Mouse (Mus musculus) ovary, postnatal 14 days (tissue): Measurements from ENCODE around the gene Dnajc22.

Source experiments
- DNase-seq: peaks from one replicate; pipeline ENCODE4 v3.0.0; 2022; ENCODE audit warnings: low spot score

Dnajc22 gene

GRCm38 (mm10) chr15:99115065-99115423, 22.1 kb downstream of the Dnajc22 start:
- no peak for DNase-seq

GRCm38 (mm10) chr15:99116539-99116938, 23.6 kb downstream of the Dnajc22 start:
- no peak for DNase-seq

DNA sequence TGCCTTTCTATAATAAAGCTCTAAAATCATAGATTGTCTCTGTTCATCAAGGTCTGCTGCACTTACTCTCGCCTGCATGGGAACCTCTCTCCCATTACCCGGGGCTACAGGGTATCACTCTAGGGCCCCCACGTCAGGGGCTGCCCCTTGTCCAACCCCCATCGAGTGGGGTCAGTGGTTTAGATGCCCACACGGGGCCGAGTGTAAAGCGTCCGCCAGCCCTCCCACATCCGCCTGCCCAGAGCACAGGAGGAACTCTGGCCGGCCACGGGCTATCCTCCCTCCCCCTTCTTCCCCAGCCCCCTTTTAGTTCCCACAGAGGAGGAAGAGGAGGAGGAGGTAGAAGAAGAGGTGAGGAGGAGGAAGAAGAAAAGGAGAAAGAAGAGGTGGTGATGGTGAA, 27.8 kb downstream of the Dnajc22 start:
- DNase-seq: no peak

DNA sequence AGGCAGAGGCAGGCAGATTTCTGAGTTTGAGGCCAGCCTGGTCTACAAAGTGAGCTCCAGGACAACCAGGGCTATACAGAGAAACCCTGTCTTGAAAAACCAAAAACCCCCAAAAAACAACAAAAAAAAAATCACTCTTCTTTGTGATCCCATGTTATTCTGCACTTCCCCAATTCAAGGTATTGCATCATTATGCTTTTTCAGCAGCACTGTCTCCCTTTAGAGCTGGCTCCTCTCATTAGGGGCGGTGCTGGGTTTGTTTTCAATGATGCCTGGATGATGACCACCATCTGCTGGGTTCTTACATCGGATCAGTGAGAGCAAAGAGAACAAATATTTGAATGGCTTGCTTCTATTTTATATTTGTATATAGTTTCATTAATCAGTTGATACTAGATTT, 29.7 kb downstream of the Dnajc22 start:
- no peak for DNase-seq

DNA sequence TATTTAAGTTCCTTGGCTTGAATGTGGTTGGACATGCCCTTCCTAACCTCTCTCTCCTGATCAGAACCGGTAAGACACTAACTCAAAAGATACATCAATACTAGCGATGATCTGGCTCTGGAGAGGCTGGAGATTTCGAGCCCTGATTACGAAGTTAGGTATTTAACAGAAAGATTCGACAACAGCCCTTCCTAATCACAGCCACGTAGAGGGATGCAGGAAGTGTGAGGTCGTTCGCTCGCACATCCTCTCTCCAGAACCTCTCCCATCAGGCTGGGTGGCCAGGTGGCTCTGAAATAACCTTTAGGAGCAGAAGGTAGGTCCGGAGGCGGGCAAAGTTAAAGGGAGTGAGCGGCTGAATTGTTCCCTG, 32.7 kb downstream of the Dnajc22 start, which contains the start of gene Spats2:
Gene Spats2, plus strand, starts transcription at position 206 of the 370 bp plus-strand sequence.
- DNase-seq: no peak

DNA sequence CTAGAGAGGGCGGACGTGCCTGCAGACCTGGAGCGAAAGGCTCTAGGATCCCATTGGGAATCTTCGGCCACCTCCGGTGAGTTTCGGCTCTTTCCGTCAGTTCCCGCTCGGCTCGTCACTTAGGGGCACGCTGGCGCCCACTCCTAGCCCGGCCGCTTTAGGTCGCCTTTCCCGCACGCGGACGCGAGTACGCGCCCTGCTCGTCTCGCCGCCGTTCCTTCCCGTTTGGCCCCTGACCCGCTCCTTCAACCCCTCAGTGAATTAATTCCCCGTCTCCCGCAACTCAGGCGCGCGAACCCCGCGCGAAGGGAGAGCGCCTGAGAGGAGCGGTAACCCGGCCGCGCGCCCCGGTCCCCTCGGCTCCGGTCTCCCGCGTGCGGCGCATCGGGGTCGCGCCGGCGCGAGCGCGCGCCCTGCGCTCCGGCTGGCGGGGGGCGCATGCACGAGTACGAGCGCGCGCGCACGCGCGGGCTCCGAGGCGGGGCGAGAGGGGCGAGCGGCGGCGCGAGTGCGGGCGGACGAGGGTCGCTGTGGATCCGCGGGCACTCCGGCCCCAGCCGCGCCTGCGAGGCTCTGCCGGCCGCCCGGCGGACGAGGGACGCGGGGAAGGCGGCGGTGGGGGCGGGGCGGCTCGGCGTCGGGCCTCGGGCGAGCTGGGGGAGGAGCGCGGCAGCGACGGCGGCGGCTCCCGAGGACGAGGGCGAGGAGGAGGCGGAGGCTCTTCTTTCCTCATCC, 33.3 kb downstream of the Dnajc22 start:
- DNase-seq: peak; percentile 87

DNA sequence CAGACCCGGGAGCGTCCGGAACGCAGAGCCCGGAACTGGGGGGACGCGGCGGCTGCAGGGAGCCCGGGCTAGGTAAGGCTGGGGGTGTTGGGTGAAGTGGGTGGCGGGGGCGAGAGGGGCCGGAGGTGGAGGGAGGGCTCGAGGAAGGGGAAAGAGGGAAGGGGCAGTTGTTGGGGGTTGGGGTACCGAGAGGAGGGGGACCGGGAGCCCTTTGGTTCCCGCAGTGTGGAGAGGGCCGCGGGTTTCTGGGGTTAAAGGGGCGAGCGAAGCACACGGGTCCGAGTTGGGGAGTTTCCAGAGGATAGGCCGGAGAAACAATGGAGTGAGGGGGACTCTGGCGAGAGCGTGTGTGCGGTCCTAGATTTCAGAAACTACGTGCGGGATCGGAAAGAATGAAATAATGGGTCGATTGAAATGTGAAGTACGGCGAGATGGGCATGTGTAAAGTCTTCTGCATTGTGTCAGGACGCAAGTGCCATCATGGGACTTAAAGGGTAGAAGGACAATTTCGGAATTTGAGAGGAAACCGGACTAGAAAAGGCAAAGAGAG, 33.9 kb downstream of the Dnajc22 start:
- DNase-seq: no peak

- no peak for DNase-seq
Observed at GRCm38 (mm10) chr15:99127851-99128522, 35.0 kb downstream of the Dnajc22 start.

- no peak for DNase-seq
Observed at GRCm38 (mm10) chr15:99129441-99129840, 36.5 kb downstream of the Dnajc22 start.

DNA sequence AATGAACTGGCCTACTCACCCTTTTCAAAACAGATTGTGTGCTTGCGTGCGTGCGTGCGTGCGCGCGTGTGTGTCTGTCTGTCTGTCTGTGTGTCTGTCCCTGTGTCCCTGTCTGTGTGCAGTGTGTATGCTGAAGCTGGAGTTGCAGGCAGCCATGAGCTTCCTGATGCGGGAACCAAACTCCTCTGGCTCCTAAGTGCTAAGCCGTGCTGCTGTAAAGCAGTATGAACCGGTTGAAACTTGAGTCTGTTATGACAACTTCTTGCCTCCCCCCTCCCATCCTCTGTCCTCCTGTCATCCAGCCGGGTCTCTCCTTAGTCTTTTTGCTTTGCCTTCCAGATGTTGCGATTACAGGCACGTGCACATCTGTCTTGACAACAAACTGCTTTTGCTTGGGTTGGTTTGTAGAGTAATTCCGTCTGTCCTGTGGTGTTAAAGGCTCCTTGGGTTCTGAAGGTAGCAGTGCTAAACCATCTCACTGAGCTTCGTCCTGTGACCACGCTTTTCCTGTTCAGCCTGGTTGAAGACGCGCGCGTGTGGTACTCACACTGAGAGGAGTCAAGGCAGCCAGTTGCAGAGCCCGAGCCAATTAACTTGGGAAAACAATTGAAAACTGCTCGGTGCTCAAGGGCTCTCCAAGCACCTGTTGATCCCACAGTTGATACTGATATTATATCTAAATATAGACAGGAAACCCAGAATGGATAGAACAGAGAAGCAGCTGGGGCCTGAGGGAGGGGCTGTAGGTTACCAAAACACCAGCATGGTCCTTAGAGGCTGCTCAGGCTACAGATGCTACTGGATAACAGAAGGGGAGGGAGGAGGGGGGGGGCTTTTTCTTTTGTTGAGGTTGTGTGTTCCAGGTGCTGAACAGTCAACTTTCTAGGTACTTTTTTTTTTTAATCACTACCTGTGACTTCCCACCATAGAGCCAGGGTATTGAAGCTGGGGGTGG, 37.3 kb downstream of the Dnajc22 start:
- no peak for DNase-seq

- DNase-seq: no peak
Observed at GRCm38 (mm10) chr15:99138389-99138788, 45.4 kb downstream of the Dnajc22 start.

- DNase-seq: peak; percentile 18
Observed at GRCm38 (mm10) chr15:99139669-99140068, 46.7 kb downstream of the Dnajc22 start.

DNA sequence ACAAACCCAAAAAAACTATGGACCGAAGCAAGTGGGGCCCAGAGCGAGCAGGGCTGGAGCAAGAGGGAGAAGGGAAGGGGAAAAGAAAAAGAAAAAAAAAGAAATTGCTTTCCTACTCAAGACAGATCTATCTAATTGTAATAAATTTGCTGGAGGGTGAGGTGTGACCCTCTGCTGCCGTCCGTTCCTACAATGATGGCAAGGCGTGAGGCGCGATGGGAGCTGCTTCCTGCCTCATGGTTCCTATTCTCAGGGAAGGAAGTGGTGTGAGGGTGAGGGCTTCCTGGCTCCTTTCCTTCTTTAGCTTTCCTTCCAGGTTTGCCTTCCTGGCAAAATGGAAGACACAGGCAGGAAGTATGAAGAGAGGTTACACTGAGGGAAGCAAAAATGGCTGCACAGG, 57.5 kb downstream of the Dnajc22 start:
- no peak for DNase-seq

- no peak for DNase-seq
Observed at GRCm38 (mm10) chr15:99151324-99151723, 58.4 kb downstream of the Dnajc22 start.

GRCm38 (mm10) chr15:99153466-99153865, 60.5 kb downstream of the Dnajc22 start:
- no peak for DNase-seq
